Comparison of ENCODE assay signal across 9 mouse cellular contexts in genomic region chr6:84270518-84271165, GRCm38 (mm10).
DNase-seq lines count a peak whose midpoint lies in the region.
"Had no signal": no experiment of that assay in that cellular context is flagged by ENCODE, and none has a peak within 500 bp of the region (broad histone marks: within the 10 kb centered on the region; RNA-seq: fewer than 3 reads in every experiment).

No protein-coding gene starts in this region.

- DNase-seq in ovary, adult 18-20 months (ENCODE audit: low spot score) = peak; percentile 43
- DNase-seq in ovary, postnatal 10 days (ENCODE audit: low spot score) = no peak
- DNase-seq in heart, adult 8-10 months (ENCODE audit: low spot score) = peak; percentile 64
- DNase-seq in kidney, postnatal 25 days = peak; percentile 53 to 79
- peak; percentile 46 for DNase-seq in testis, postnatal 14 days (ENCODE audit: low spot score)
- no peak for DNase-seq in layer of hippocampus, postnatal 25 days (ENCODE audit: extremely low spot score in 1 of 2, low spot score in 1 of 2)
- DNase-seq in thymus, postnatal 4 days = no peak
- DNase-seq in spleen, postnatal 10 days (ENCODE audit: low spot score in 2 of 2) = no peak
- DNase-seq: liver had no signal

Comparison
In these comparisons a context has a peak if more than half of its experiments do, and no peak if none do; other contexts are left out.
1. DNase-seq: peak in ovary, adult 18-20 months (single experiment), heart, adult 8-10 months (single experiment), kidney, postnatal 25 days (2 of 2) and testis, postnatal 14 days (single experiment); none in ovary, postnatal 10 days (single experiment), layer of hippocampus, postnatal 25 days (0 of 2), thymus, postnatal 4 days (single experiment) and spleen, postnatal 10 days (0 of 2).